Mouse (Mus musculus) retina, adult 2 months (tissue): ENCODE measurements around the gene Zfand3.

Source experiments
- DNase-seq: peaks from one replicate; pipeline ENCODE4 v3.0.0-alpha.2; 2012; ENCODE audit warnings: low read depth, low spot score

Zfand3 gene

GRCm38 (mm10) chr17:30004203-30005102 lies at the start of gene Zfand3:
Gene Zfand3 (plus strand): TSS chr17:30004733.
- peak; percentile 90 for DNase-seq

DNA sequence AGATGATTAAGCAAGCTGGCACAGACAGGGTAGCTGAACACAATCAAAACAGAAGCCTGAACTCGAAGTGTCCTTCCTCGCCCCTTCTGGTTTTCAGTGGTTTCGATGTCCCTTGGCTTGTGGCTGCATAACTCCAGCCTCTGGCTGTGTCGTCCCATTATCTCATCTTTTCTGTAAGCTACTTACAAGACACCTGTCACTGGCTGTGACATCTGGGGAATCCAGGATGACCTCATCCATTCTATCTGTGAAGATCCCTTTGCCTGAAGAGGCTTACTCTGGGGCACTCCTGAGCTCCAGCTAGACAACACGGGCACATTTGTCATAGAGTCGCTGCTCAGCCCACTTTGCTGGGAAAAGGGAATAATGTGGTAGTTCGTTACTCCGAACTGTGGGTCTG lies 48.7 kb upstream of the Zfand3 start:
- peak; percentile 63 for DNase-seq

GRCm38 (mm10) chr17:29963730-29964259 lies 40.7 kb upstream of the Zfand3 start:
- DNase-seq = no peak

GRCm38 (mm10) chr17:29965506-29965905 lies 39.0 kb upstream of the Zfand3 start:
- no peak for DNase-seq

- DNase-seq = no peak
These were observed 34.4 kb upstream of the Zfand3 start, which contains the start of gene Mdga1 for GRCm38 (mm10) chr17:29970037-29970555. Gene Mdga1 (minus strand): TSS chr17:29970087.

DNA sequence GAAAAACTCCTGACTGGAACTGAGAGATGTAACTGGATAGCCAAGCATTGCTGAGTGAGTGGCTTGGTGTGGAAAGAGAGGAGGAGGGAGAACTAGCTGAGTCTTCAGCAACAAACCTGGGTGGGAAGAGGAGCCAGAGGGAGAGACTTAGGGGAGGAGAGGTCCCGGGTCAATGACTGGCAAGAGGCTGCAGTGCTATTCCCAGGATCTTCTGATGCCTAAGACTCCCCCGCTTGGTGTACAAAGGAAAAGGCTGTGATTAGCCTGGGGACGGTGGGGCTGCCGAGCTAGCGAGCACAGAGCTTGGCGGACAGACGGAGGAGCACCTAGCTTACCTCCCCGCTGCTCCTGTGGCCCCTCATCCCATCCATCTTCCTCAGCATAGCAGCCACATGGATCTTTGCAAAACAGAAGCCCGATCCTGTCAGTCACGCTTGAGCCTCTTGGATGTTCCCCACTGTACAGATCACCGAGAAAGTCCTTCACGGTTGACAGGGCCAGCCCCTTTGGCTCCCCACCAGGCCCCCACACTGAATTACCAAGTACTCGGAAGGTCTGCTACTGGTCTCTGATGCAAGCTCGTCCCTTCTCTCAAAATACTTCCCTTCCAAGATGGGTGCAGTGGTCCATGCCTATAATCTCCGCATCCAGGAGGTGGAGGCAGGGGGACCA lies 32.6 kb upstream of the Zfand3 start:
- no peak for DNase-seq

DNA sequence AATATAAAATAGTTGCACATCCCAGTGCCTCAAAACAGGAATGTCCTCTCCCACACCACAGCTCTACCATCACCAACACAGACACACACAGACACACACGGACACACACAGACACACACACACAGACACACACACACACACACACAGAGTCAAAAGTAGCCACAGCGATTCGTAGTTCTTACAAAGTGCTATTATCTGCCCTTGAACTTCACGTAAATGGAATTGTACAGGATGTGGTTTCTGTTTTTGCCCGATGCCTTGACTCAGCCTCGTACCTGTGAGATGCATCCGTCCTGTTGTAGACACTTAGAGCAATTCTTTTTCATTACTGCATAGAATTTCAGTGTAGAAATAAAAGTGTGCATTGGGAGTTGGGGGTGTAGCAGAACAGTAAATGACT lies 31.3 kb upstream of the Zfand3 start:
- DNase-seq = no peak

GRCm38 (mm10) chr17:29975731-29976130 lies 28.8 kb upstream of the Zfand3 start:
- DNase-seq = peak; percentile 60

DNA sequence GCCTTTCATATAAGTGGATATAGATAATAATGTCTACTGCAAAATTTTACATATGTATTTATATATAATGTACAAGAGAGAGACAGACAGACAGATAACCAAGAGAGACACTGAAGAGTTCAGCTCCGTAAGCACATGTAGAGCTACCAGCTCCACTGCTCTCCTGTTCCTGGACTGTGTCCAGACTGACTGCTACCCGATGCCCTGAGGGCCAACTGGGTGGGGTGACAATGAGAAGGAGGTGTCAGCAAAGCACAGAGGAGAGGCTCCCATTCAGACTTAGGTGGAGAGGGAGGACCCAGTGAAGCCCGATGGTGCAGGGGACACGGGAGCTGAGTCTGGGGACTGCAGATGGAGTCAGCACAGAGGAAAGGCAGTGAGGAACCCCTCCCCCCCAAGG lies 25.5 kb upstream of the Zfand3 start:
- no peak for DNase-seq

DNA sequence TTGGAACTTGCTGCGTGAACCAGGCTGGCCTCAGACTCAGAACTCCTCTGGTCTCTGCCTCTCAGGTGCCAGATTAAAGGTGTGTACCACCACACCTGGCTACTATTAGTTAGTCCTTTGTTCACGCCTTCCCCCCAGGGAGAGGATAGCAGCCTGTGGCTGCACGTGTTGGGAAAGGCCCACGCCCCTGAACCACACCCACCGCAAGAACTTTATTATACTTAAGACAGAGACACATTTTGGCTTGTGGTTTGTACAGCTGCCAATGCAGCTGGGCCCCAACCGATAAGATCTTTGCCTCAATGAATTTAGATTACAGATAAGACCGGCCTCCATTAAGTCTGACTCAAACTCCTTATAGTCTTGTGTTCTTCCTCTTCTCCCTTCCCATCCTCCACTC lies 24.7 kb upstream of the Zfand3 start:
- no peak for DNase-seq

DNA sequence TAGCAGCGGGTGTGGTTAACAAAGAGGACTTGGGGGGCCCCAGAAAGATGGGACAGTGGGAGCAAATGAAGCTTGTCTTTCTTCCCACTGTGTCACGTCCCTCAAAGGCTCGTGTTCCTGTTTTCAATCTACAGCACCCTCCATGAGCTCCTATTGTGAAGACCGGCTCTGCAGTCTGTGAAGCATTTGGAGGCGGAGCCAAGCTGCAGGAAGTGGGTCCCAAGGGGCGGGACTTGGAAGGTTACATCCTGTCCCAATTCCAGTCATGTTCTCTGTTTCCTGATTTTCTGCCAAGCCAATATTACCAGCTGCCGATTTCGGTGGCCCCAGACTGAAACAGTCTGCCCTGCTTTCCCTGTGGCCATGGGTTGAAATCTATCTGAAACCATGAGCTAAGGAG lies 23.0 kb upstream of the Zfand3 start:
- no peak for DNase-seq

DNA sequence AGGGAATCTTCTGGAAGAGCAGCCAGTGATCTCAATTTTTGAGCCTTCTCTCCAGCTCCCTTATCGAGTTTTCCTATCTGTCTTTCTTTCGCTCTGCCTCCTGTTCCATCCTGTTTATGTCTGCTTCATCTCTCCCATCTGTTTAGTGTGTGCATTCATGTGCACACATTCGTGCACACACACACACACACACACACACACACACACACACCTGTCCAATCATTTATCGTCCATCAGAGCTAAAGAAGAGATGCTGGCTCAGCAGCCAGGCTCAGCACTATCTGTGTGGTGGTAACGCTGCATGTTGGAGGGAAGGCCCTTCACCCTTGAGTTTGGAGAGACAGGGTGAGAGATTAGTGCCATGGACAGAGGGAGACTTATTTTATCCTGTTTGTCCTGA lies 21.3 kb upstream of the Zfand3 start:
- DNase-seq = no peak

GRCm38 (mm10) chr17:29984931-29985330 lies 19.6 kb upstream of the Zfand3 start:
- no peak for DNase-seq

DNA sequence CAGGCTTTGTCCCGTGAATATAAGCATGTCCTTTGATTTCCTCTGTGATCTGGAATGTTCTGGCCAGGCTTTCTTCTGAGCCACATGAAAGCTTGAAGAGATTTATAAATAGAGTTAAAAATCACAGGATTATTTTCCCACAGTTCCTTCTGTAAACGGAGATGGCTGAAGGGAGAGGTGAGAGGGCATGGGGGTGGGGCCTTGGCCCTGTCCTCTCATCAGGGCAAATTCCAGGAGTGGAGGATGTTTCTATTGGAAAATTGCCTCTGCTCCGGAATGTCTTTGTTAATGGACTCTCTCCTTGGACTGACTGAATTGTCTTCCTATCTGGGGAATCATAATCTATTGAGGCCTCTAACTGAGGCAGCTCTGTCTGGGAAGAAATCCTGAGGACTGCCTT lies 19.0 kb upstream of the Zfand3 start:
- no peak for DNase-seq

- DNase-seq = no peak
These were observed 16.4 kb upstream of the Zfand3 start for GRCm38 (mm10) chr17:29988141-29988540.

DNA sequence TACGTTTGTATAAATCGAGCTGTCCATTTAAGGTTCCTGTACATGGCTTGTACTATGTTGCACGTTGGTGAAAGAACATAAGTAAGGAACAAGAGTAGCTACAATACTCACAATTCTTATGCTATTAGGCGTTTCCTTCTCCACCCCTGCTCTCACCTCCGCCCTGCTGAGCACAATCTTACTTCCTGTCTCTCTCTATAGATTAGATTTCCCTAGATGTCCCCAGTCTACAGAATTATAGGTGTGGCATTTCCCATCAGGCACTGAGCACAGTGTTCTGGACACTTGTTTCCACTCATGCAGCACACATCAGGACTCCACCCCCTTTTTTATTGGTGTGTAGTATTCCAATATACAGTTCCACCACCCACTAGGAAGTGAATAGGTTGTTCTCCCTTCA lies 14.9 kb upstream of the Zfand3 start:
- DNase-seq = no peak

GRCm38 (mm10) chr17:29990136-29990535 lies 14.4 kb upstream of the Zfand3 start:
- no peak for DNase-seq

GRCm38 (mm10) chr17:29990845-29991244 lies 13.7 kb upstream of the Zfand3 start:
- DNase-seq = no peak

DNA sequence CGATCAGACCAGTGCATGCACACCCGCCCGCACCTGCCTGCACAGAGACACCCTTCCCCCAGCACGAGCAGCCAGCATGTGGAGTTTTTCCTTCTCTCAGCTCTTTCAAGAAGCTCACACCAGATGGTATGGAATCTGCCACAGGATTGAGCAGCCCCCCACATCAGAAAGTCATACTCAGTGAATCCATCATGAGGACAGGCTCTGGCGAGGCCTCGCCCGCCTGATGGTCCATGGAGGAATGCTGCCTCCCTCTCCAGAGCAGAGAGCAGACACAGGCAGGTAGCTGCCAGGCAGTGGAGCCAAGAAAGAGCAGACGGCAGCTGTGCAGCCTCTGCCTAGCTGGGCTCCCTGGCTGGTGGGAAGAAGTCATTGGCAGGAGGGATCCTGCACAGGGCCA lies 11.0 kb upstream of the Zfand3 start:
- no peak for DNase-seq

GRCm38 (mm10) chr17:29994011-29994410 lies 10.5 kb upstream of the Zfand3 start:
- DNase-seq = no peak

DNA sequence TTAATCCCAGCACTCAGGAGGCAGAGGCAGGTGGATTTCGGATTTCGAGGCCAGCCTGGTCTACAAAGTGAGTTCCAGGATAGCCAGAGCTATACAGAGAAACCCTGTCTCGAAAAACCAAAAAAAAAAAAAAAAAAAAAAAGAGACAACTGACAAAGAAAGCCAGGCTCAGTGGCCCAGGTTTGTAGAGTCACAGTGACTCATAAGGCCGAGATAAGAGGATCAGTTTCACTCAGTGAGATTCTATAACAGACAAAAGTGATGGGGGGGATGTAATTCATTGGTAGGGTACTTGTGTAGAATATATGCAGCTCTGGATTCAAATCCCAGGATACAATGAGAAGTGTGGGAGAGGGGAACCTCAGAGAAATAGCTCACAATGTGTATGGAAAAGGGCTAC lies 10.1 kb upstream of the Zfand3 start:
- no peak for DNase-seq

DNA sequence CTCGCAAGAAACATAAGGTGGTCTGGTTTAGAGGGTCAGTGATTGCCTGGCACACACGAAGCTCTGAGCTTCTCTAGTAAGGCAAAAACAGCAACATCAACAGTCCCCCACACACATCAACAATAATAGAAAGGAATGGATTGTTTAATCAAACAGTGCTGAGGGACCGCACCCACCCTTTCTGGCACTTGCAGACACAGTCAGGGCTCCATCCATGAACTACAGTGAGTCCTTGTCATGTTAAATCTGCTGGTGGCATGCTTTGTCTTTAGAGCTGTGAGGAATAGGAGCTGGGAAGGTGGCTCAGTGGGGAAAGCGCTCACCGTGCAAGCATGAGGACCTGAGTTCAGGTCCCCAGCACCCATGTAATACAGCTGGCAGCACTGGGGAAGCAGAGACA lies 8.5 kb upstream of the Zfand3 start:
- DNase-seq = no peak
